Mouse (Mus musculus) lung, postnatal 0 days (tissue): ENCODE data around the gene Utp4.

Source experiments
- CTCF ChIP-seq: IDR thresholded peaks from 2 replicates; pipeline ENCODE4 v1.5.1; 2016; ENCODE audit warnings: antibody characterized with exemption, mild to moderate bottlenecking
- EP300 ChIP-seq: IDR thresholded peaks from 2 replicates; pipeline ENCODE4 v1.6.1; 2016; ENCODE audit warnings: antibody characterized with exemption, mild to moderate bottlenecking, control low read depth

- no peak for TF ChIP-seq CTCF
- no peak for TF ChIP-seq EP300
These were observed at the start of gene Utp4 for GRCm38 (mm10) chr8:106893481-106894156.
